Mouse (Mus musculus): ENCODE results near the gene Suv39h1. TPM values are rescaled to one million over a fixed set of nuclear protein-coding genes. Genes with fewer than 3 reads are reported as not detected.
A peak's percentile ranks its signal among the peaks of the same experiment; 100 is the strongest.
"Not testable (repeated sequence)": the region's sequence is repeated elsewhere in the genome, so short reads cannot be mapped to it uniquely, and the experiment has no call there.

The Suv39h1 gene
- total RNA-seq, 1 experiment, result 42.6 TPM

DNA sequence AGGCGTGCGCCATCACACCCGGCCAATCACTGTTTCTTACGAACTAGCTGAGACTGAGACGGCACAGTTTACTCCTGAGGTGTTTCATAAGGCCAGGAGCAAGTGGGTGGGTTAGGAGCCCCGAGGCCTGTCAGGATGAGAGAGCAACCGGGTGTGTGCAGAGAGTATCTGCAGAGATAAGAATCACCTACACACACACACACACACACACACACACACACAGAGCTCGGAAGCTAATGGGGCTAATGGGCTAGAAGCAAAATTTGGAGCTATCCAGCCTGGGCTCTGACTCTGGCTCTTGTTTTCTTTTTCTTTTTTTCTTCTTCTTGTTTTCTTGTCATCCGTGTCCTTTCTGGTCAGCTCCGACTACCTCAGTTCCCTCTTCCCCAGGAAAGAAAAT lies 21.0 kb upstream of the Suv39h1 start:
- Histone ChIP-seq H3K4me3 (ENCODE audit: insufficient read depth in 1 of 2, low read depth in 1 of 2, low read length in 2 of 2, poor library complexity in 1 of 2, severe bottlenecking in 1 of 2) (peak overlapping the region in 1 of 2 experiments; percentile 79; a peak in 2 of 4 replicates), H3K9ac (ENCODE audit: insufficient read depth, low read depth, low read length, poor library complexity, severe bottlenecking) (peak overlapping the region; percentile 15; the same call in 1 of the 2 replicates), H3K9me3 (ENCODE audit: control insufficient read depth, insufficient read depth, low read depth, low read length) (no peaks in the 10 kb centered on the region), H3K36me3 (ENCODE audit: control insufficient read depth, insufficient read depth, low read length, poor library complexity, severe bottlenecking) (no peaks in the 10 kb centered on the region), H3K4me1 (ENCODE audit: control insufficient read depth in 2 of 2, insufficient read depth in 2 of 2, low read length in 2 of 2, poor library complexity in 1 of 2) (no peaks in the 10 kb centered on the region; a peak in 1 of 4 replicates), H3K27ac (ENCODE audit: insufficient read depth, low read depth, low read length, poor library complexity, severe bottlenecking) (no peak overlapping the region)
- in situ Hi-C loops (cut with MboI; ENCODE audit: low sequenced_read_pairs in 2 of 2, unreplicated experiment in 2 of 2), result no loop called here
- TF ChIP-seq CHD2 (IDR thresholded peaks at IDR 0.05; ENCODE audit: low read depth, low read length), result no peak
- no peak for TF ChIP-seq HCFC1 (IDR thresholded peaks at IDR 0.05; ENCODE audit: borderline replicate concordance, insufficient read depth, low read length)
- no peak for TF ChIP-seq ZNF384 (IDR thresholded peaks at IDR 0.05; ENCODE audit: low read depth, low read length)
- no peak for TF ChIP-seq MAFK (IDR thresholded peaks at IDR 0.05; ENCODE audit: insufficient read depth, low read depth, low read length)
- no peak for DNase-seq (ENCODE audit: low read depth, low spot score)

GRCm38 (mm10) chrX:8090954-8091347 lies 16.4 kb upstream of the Suv39h1 start:
- H3K9ac ChIP-seq (ENCODE audit: insufficient read depth, low read depth, low read length, poor library complexity, severe bottlenecking); H3K36me3 ChIP-seq (ENCODE audit: control insufficient read depth, insufficient read depth, low read length, poor library complexity, severe bottlenecking); H3K27ac ChIP-seq (ENCODE audit: insufficient read depth, low read depth, low read length, poor library complexity, severe bottlenecking); H3K9me3 ChIP-seq (ENCODE audit: control insufficient read depth, insufficient read depth, low read depth, low read length); in situ Hi-C loops (cut with MboI; ENCODE audit: low sequenced_read_pairs in 2 of 2, unreplicated experiment in 2 of 2); DNase-seq (ENCODE audit: low read depth, low spot score); H3K4me1 ChIP-seq (ENCODE audit: control insufficient read depth in 2 of 2, insufficient read depth in 2 of 2, low read length in 2 of 2, poor library complexity in 1 of 2); H3K4me3 ChIP-seq (ENCODE audit: insufficient read depth in 1 of 2, low read depth in 1 of 2, low read length in 2 of 2, poor library complexity in 1 of 2, severe bottlenecking in 1 of 2): not testable (repeated sequence)

GRCm38 (mm10) chrX:8090346-8090953 lies 15.9 kb upstream of the Suv39h1 start, which contains the start of gene Was:
Was (minus strand) TSS chrX:8090498.
- H3K4me1 ChIP-seq (ENCODE audit: control insufficient read depth in 2 of 2, insufficient read depth in 2 of 2, low read length in 2 of 2, poor library complexity in 1 of 2), result peaks cover 0 to 2% of the 10 kb centered on the region in 2 experiments; a peak in 1 of 4 replicates
- TF ChIP-seq HCFC1 (IDR thresholded peaks at IDR 0.05; ENCODE audit: borderline replicate concordance, insufficient read depth, low read length) (no peak), ZC3H11A (IDR thresholded peaks at IDR 0.05; ENCODE audit: borderline replicate concordance, low read depth, low read length) (no peak), MAFK (IDR thresholded peaks at IDR 0.05; ENCODE audit: insufficient read depth, low read depth, low read length) (no peak), ZNF384 (IDR thresholded peaks at IDR 0.05; ENCODE audit: low read depth, low read length) (no peak), CHD2 (IDR thresholded peaks at IDR 0.05; ENCODE audit: low read depth, low read length) (no peak)
- no peak within 1 kb of the TSS for H3K27ac ChIP-seq (ENCODE audit: insufficient read depth, low read depth, low read length, poor library complexity, severe bottlenecking)
- in situ Hi-C loops (cut with MboI; ENCODE audit: low sequenced_read_pairs in 2 of 2, unreplicated experiment in 2 of 2), result no loop called here
- H3K4me3 ChIP-seq (ENCODE audit: insufficient read depth in 1 of 2, low read depth in 1 of 2, low read length in 2 of 2, poor library complexity in 1 of 2, severe bottlenecking in 1 of 2), result no peak within 1 kb of the TSS
- peak within 1 kb of the TSS; percentile 38; the same call in 1 of the 2 replicates for H3K9ac ChIP-seq (ENCODE audit: insufficient read depth, low read depth, low read length, poor library complexity, severe bottlenecking)
- no peaks in the 10 kb centered on the region for H3K36me3 ChIP-seq (ENCODE audit: control insufficient read depth, insufficient read depth, low read length, poor library complexity, severe bottlenecking)
- DNase-seq (ENCODE audit: low read depth, low spot score), result no peak
- H3K9me3 ChIP-seq (ENCODE audit: control insufficient read depth, insufficient read depth, low read depth, low read length), result no peaks in the 10 kb centered on the region

GRCm38 (mm10) chrX:8089746-8090145 lies 15.2 kb upstream of the Suv39h1 start:
- H3K9me3 ChIP-seq (ENCODE audit: control insufficient read depth, insufficient read depth, low read depth, low read length), result no peaks in the 10 kb centered on the region

GRCm38 (mm10) chrX:8085611-8086010 lies 11.1 kb upstream of the Suv39h1 start:
- DNase-seq (ENCODE audit: low read depth, low spot score), result no peak
- H3K4me3 ChIP-seq (ENCODE audit: insufficient read depth in 1 of 2, low read depth in 1 of 2, low read length in 2 of 2, poor library complexity in 1 of 2, severe bottlenecking in 1 of 2), result no peak overlapping the region
- H3K36me3 ChIP-seq (ENCODE audit: control insufficient read depth, insufficient read depth, low read length, poor library complexity, severe bottlenecking), result no peaks in the 10 kb centered on the region
- in situ Hi-C loops (cut with MboI; ENCODE audit: low sequenced_read_pairs in 2 of 2, unreplicated experiment in 2 of 2), result no loop called here
- H3K9me3 ChIP-seq (ENCODE audit: control insufficient read depth, insufficient read depth, low read depth, low read length), result no peaks in the 10 kb centered on the region
- no peak overlapping the region for H3K9ac ChIP-seq (ENCODE audit: insufficient read depth, low read depth, low read length, poor library complexity, severe bottlenecking)
- TF ChIP-seq CHD2 (IDR thresholded peaks at IDR 0.05; ENCODE audit: low read depth, low read length), result no peak
- no peak for TF ChIP-seq HCFC1 (IDR thresholded peaks at IDR 0.05; ENCODE audit: borderline replicate concordance, insufficient read depth, low read length)
- no peak for TF ChIP-seq ZNF384 (IDR thresholded peaks at IDR 0.05; ENCODE audit: low read depth, low read length)
- TF ChIP-seq ZC3H11A (IDR thresholded peaks at IDR 0.05; ENCODE audit: borderline replicate concordance, low read depth, low read length), result no peak
- TF ChIP-seq MAFK (IDR thresholded peaks at IDR 0.05; ENCODE audit: insufficient read depth, low read depth, low read length), result no peak
- no peak overlapping the region for H3K27ac ChIP-seq (ENCODE audit: insufficient read depth, low read depth, low read length, poor library complexity, severe bottlenecking)
- H3K4me1 ChIP-seq (ENCODE audit: control insufficient read depth in 2 of 2, insufficient read depth in 2 of 2, low read length in 2 of 2, poor library complexity in 1 of 2), result peaks cover 0 to 2% of the 10 kb centered on the region in 2 experiments; a peak in 1 of 4 replicates

More at GRCm38 (mm10) chrX:8089746-8090145, 15.2 kb upstream of the Suv39h1 start:
- TF ChIP-seq MAFK (IDR thresholded peaks at IDR 0.05; ENCODE audit: insufficient read depth, low read depth, low read length), result no peak
- no peak for TF ChIP-seq ZNF384 (IDR thresholded peaks at IDR 0.05; ENCODE audit: low read depth, low read length)
- no peak for TF ChIP-seq CHD2 (IDR thresholded peaks at IDR 0.05; ENCODE audit: low read depth, low read length)
- no peak for TF ChIP-seq ZC3H11A (IDR thresholded peaks at IDR 0.05; ENCODE audit: borderline replicate concordance, low read depth, low read length)
- TF ChIP-seq HCFC1 (IDR thresholded peaks at IDR 0.05; ENCODE audit: borderline replicate concordance, insufficient read depth, low read length), result no peak
- H3K4me3 ChIP-seq (ENCODE audit: insufficient read depth in 1 of 2, low read depth in 1 of 2, low read length in 2 of 2, poor library complexity in 1 of 2, severe bottlenecking in 1 of 2), result no peak overlapping the region
- H3K4me1 ChIP-seq (ENCODE audit: control insufficient read depth in 2 of 2, insufficient read depth in 2 of 2, low read length in 2 of 2, poor library complexity in 1 of 2), result peaks cover 0 to 2% of the 10 kb centered on the region in 2 experiments; a peak in 1 of 4 replicates
- H3K27ac ChIP-seq (ENCODE audit: insufficient read depth, low read depth, low read length, poor library complexity, severe bottlenecking), result no peak overlapping the region
- no peak overlapping the region for H3K9ac ChIP-seq (ENCODE audit: insufficient read depth, low read depth, low read length, poor library complexity, severe bottlenecking)
- DNase-seq (ENCODE audit: low read depth, low spot score), result no peak
- H3K36me3 ChIP-seq (ENCODE audit: control insufficient read depth, insufficient read depth, low read length, poor library complexity, severe bottlenecking), result no peaks in the 10 kb centered on the region
- in situ Hi-C loops (cut with MboI; ENCODE audit: low sequenced_read_pairs in 2 of 2, unreplicated experiment in 2 of 2), result no loop called here
